Mouse (Mus musculus): ENCODE data around the gene Zfp872. TPM values are rescaled to one million over a fixed set of nuclear protein-coding genes. Genes with fewer than 3 reads are reported as not detected.
"Not testable (repeated sequence)": the region's sequence is repeated elsewhere in the genome, so short reads cannot be mapped to it uniquely, and the experiment has no call there.

Gene Zfp872
- polyA plus RNA-seq (2016; fragmentation: Nextera tagmentation; extraction: Ambion mirVana): 0.07 and 0.14 TPM in 2 replicates

- Histone ChIP-seq H3K36me3 (no peaks in the 10 kb centered on the region), H3K4me3 (peak within 1 kb of the TSS; percentile 31), H3K9ac (no peak within 1 kb of the TSS), H3K4me2 (peak within 1 kb of the TSS; percentile 55), H3K27me3 (replicated peaks) (peaks cover 27% of the 10 kb centered on the region), H3K4me1 (no peaks in the 10 kb centered on the region), H3K27ac (no peak within 1 kb of the TSS), H3K9me3 (replicated peaks) (peaks cover 10% of the 10 kb centered on the region; the same call in 1 of the 2 replicates)
- ATAC-seq: no peak
- 16% methylated on average over 37 of the region's 43 CpGs for WGBS (ENCODE audit: insufficient replicate concordance)
These were observed at the start of gene Zfp872 for GRCm38 (mm10) chr9:22188025-22188611. Gene Zfp872 (plus strand): TSS chr9:22188090.

GRCm38 (mm10) chr9:22138480-22138879 is 49.4 kb upstream of the Zfp872 start:
- H3K4me2 ChIP-seq: no peak overlapping the region
- WGBS (ENCODE audit: insufficient replicate concordance): 32% methylated on average over 2 of the region's 2 CpGs
- H3K4me1 ChIP-seq: peaks cover 48% of the 10 kb centered on the region
- no peak for ATAC-seq
- H3K36me3 ChIP-seq: peaks cover 2% of the 10 kb centered on the region
- no peak overlapping the region for H3K9ac ChIP-seq
- no peaks in the 10 kb centered on the region for H3K9me3 ChIP-seq (replicated peaks)
- no peak overlapping the region for H3K4me3 ChIP-seq
- no peaks in the 10 kb centered on the region for H3K27me3 ChIP-seq (replicated peaks)
- H3K27ac ChIP-seq: no peak overlapping the region

GRCm38 (mm10) chr9:22139746-22140145 is 48.1 kb upstream of the Zfp872 start:
- Histone ChIP-seq H3K27me3 (replicated peaks) (no peaks in the 10 kb centered on the region), H3K27ac (no peak overlapping the region), H3K9ac (no peak overlapping the region), H3K36me3 (no peaks in the 10 kb centered on the region), H3K4me1 (peaks cover 38% of the 10 kb centered on the region), H3K9me3 (replicated peaks) (no peaks in the 10 kb centered on the region), H3K4me2 (no peak overlapping the region), H3K4me3 (no peak overlapping the region)
- 79% methylated on average over 5 of the region's 5 CpGs for whole genome bisulfite sequencing (ENCODE audit: insufficient replicate concordance)
- no peak for ATAC-seq

GRCm38 (mm10) chr9:22143108-22144037 is 44.5 kb upstream of the Zfp872 start:
- no peaks in the 10 kb centered on the region for H3K9me3 ChIP-seq (replicated peaks)
- 44% methylated on average over 17 of the region's 17 CpGs for WGBS (ENCODE audit: insufficient replicate concordance)
- no peaks in the 10 kb centered on the region for H3K36me3 ChIP-seq
- 0 out of 2 replicates have a peak overlapping the region, but pooled peaks have one; percentile 6 for H3K4me2 ChIP-seq
- peaks cover 3% of the 10 kb centered on the region; the same call in 1 of the 2 replicates for H3K4me1 ChIP-seq
- no peak overlapping the region for H3K4me3 ChIP-seq
- no peaks in the 10 kb centered on the region for H3K27me3 ChIP-seq (replicated peaks)
- ATAC-seq: peak; percentile 64; the same call in 1 of the 2 replicates
- no peak overlapping the region for H3K9ac ChIP-seq
- H3K27ac ChIP-seq: no peak overlapping the region

- WGBS (ENCODE audit: insufficient replicate concordance): 63% methylated on average over 8 of the region's 8 CpGs
- ATAC-seq: no peak
- H3K27ac ChIP-seq: no peak overlapping the region
These were observed 43.5 kb upstream of the Zfp872 start for GRCm38 (mm10) chr9:22144304-22144965.

GRCm38 (mm10) chr9:22149426-22150248 is 38.3 kb upstream of the Zfp872 start:
- no peak overlapping the region for H3K4me3 ChIP-seq
- peak overlapping the region; percentile 30 for H3K4me2 ChIP-seq
- peak; percentile 93 for ATAC-seq
- 51% methylated on average over 20 of the region's 20 CpGs for WGBS (ENCODE audit: insufficient replicate concordance)
- peaks cover 13% of the 10 kb centered on the region for H3K4me1 ChIP-seq
- H3K9ac ChIP-seq: no peak overlapping the region
- no peak overlapping the region for H3K27ac ChIP-seq
- H3K27me3 ChIP-seq (replicated peaks): no peaks in the 10 kb centered on the region
- H3K9me3 ChIP-seq (replicated peaks): no peaks in the 10 kb centered on the region
- no peaks in the 10 kb centered on the region for H3K36me3 ChIP-seq

More at GRCm38 (mm10) chr9:22144304-22144965, 43.5 kb upstream of the Zfp872 start:
- Histone ChIP-seq H3K9ac (no peak overlapping the region), H3K27me3 (replicated peaks) (no peaks in the 10 kb centered on the region), H3K9me3 (replicated peaks) (no peaks in the 10 kb centered on the region), H3K4me1 (peaks cover 7% of the 10 kb centered on the region), H3K4me2 (no peak overlapping the region), H3K4me3 (no peak overlapping the region), H3K36me3 (no peaks in the 10 kb centered on the region)

GRCm38 (mm10) chr9:22150249-22150693 is 37.6 kb upstream of the Zfp872 start:
- H3K27me3 ChIP-seq (replicated peaks); H3K27ac ChIP-seq: not testable (repeated sequence)

GRCm38 (mm10) chr9:22150946-22151345 is 36.9 kb upstream of the Zfp872 start:
- no peaks in the 10 kb centered on the region for H3K9me3 ChIP-seq (replicated peaks)
- WGBS (ENCODE audit: insufficient replicate concordance): 64% methylated on average over 2 of the region's 2 CpGs
- no peak for ATAC-seq
- no peak overlapping the region for H3K27ac ChIP-seq
- no peak overlapping the region for H3K4me3 ChIP-seq
- H3K9ac ChIP-seq: no peak overlapping the region
- H3K4me2 ChIP-seq: no peak overlapping the region
- no peaks in the 10 kb centered on the region for H3K36me3 ChIP-seq
- peaks cover 18% of the 10 kb centered on the region for H3K4me1 ChIP-seq
- no peaks in the 10 kb centered on the region for H3K27me3 ChIP-seq (replicated peaks)

More at GRCm38 (mm10) chr9:22150249-22150693, 37.6 kb upstream of the Zfp872 start:
- H3K36me3 ChIP-seq; H3K4me2 ChIP-seq; H3K9me3 ChIP-seq (replicated peaks); ATAC-seq; H3K9ac ChIP-seq; H3K4me3 ChIP-seq: not testable (repeated sequence)
- H3K4me1 ChIP-seq: peaks cover 13% of the 10 kb centered on the region
- WGBS (ENCODE audit: insufficient replicate concordance): 67% methylated on average over 7 of the region's 7 CpGs

- no peak overlapping the region for H3K4me3 ChIP-seq
- 80% methylated on average over 3 of the region's 3 CpGs for WGBS (ENCODE audit: insufficient replicate concordance)
- no peak for ATAC-seq
These were observed 34.1 kb upstream of the Zfp872 start for GRCm38 (mm10) chr9:22153810-22154209.

GRCm38 (mm10) chr9:22155614-22156013 is 32.3 kb upstream of the Zfp872 start:
- peak; percentile 17; the same call in 1 of the 2 replicates for ATAC-seq
- H3K4me3 ChIP-seq: peak overlapping the region; percentile 72
- WGBS (ENCODE audit: insufficient replicate concordance): 12% methylated on average over 10 of the region's 10 CpGs
- H3K9me3 ChIP-seq (replicated peaks): no peaks in the 10 kb centered on the region
- peaks cover 12% of the 10 kb centered on the region for H3K36me3 ChIP-seq
- H3K9ac ChIP-seq: peak overlapping the region; percentile 34
- peaks cover 7% of the 10 kb centered on the region for H3K27me3 ChIP-seq (replicated peaks)
- H3K4me1 ChIP-seq: peaks cover 20% of the 10 kb centered on the region
- peak overlapping the region; percentile 94 for H3K4me2 ChIP-seq
- no peak overlapping the region for H3K27ac ChIP-seq

More at GRCm38 (mm10) chr9:22153810-22154209, 34.1 kb upstream of the Zfp872 start:
- H3K27me3 ChIP-seq (replicated peaks): peaks cover 7% of the 10 kb centered on the region
- peaks cover 10% of the 10 kb centered on the region for H3K36me3 ChIP-seq
- no peak overlapping the region for H3K4me2 ChIP-seq
- no peaks in the 10 kb centered on the region for H3K9me3 ChIP-seq (replicated peaks)
- H3K4me1 ChIP-seq: peaks cover 33% of the 10 kb centered on the region
- H3K27ac ChIP-seq: no peak overlapping the region
- no peak overlapping the region for H3K9ac ChIP-seq
